Mouse (Mus musculus) liver, adult 2 months (tissue): ENCODE data around the gene Tpo. TPM values are rescaled to one million over a fixed set of nuclear protein-coding genes. Genes with fewer than 3 reads are reported as not detected.

Experiments
- DNase-seq: peaks from one replicate; pipeline ENCODE4 v3.0.0-alpha.2; 2011; ENCODE audit warnings: low read depth, low spot score; ENCODE audit errors: extremely low read depth
- H3K27ac ChIP-seq: fragments of 200-500 bp; replicated peaks from 2 replicates; pipeline ENCODE4 v1.5.1; 2012; ENCODE audit warnings: low read depth, mild to moderate bottlenecking, control low read depth, inconsistent platforms, low read length; ENCODE audit not compliant: insufficient read depth
- H3K27me3 ChIP-seq: fragments of 200-500 bp; 2 replicates; pipeline ENCODE4 v1.6.1; 2012; ENCODE audit warnings: mild to moderate bottlenecking, moderate library complexity, low read length, inconsistent platforms; ENCODE audit not compliant: control insufficient read depth, insufficient read depth
- H3K36me3 ChIP-seq: fragments of 200-500 bp; 2 replicates; pipeline ENCODE4 v1.6.1; 2012; ENCODE audit warnings: low read length, inconsistent platforms; ENCODE audit not compliant: control insufficient read depth, insufficient read depth
- H3K4me1 ChIP-seq: fragments of 200-500 bp; 2 replicates; pipeline ENCODE4 v1.6.1; 2011; ENCODE audit warnings: low read length; ENCODE audit not compliant: control insufficient read depth, insufficient read depth
- H3K4me3 ChIP-seq: fragments of 200-500 bp; 2 replicates; pipeline ENCODE4 v1.5.1; 2011; ENCODE audit warnings: low read depth, mild to moderate bottlenecking, control low read depth, low read length, moderate library complexity; ENCODE audit not compliant: insufficient read depth
- H3K79me2 ChIP-seq: fragments of 200-500 bp; 2 replicates; pipeline ENCODE4 v1.6.1; 2012; ENCODE audit warnings: inconsistent platforms, mild to moderate bottlenecking, low read length, moderate library complexity; ENCODE audit not compliant: control insufficient read depth, insufficient read depth
- H3K9ac ChIP-seq: fragments of 200-500 bp; 2 replicates; pipeline ENCODE4 v1.6.1; 2012; ENCODE audit warnings: low read depth, mild to moderate bottlenecking, control low read depth, inconsistent platforms, low read length
- CTCF ChIP-seq: fragments of 200-500 bp; IDR thresholded peaks from 2 replicates; pipeline ENCODE4 v1.5.1; 2011; ENCODE audit warnings: low read depth, low read length, control low read depth
- POLR2A ChIP-seq: fragments of 200-500 bp; IDR thresholded peaks from 2 replicates; pipeline ENCODE4 v1.6.1; 2011; ENCODE audit warnings: low read length, control low read depth; ENCODE audit not compliant: insufficient read depth; ENCODE audit errors: extremely low read depth
- WGBS: fragments of 180-500 bp; shearing (Covaris S2); methylation state at CpG from one replicate; pipeline ENCODE4 v1.1.7; 2018; 5-methylcytosine and 5-hydroxymethylcytosine counted together
- polyA plus RNA-seq: library from polyadenylated mRNA; depleted of rRNA; stranded (reverse); fragments of >200 nt; gene quantifications from 2 replicates; pipeline ENCODE4 v1.2.3, GENCODE M21; 2012
- total RNA-seq: library from RNA; depleted of rRNA; stranded (reverse); fragments of >200 nt; gene quantifications from 2 replicates; pipeline ENCODE4 v1.2.3, GENCODE M21; 2014

Tpo gene
- total and polyA plus RNA-seq, 2 experiments = not detected

- Histone ChIP-seq H3K27ac (no peak overlapping the region), H3K36me3 (no peaks in the 10 kb centered on the region), H3K79me2 (no peaks in the 10 kb centered on the region), H3K27me3 (no peaks in the 10 kb centered on the region), H3K9ac (no peak overlapping the region), H3K4me1 (no peaks in the 10 kb centered on the region; the same call in 1 of the 2 replicates), H3K4me3 (no peak overlapping the region)
- no peak for TF ChIP-seq POLR2A
- no peak for TF ChIP-seq CTCF
- DNase-seq = no peak
- 68% methylated on average over 2 of the region's 2 CpGs for WGBS
These were observed 108.1 kb downstream of the Tpo start for GRCm38 (mm10) chr12:30024264-30024825.

- no peaks in the 10 kb centered on the region for H3K27me3 ChIP-seq
- 18% methylated on average over 3 of the region's 3 CpGs for WGBS
- no peaks in the 10 kb centered on the region; the same call in 1 of the 2 replicates for H3K4me1 ChIP-seq
- TF ChIP-seq CTCF (no peak), POLR2A (no peak)
- H3K4me3 ChIP-seq = no peak overlapping the region
- peak; percentile 81 for DNase-seq
- no peaks in the 10 kb centered on the region for H3K36me3 ChIP-seq
- H3K79me2 ChIP-seq = no peaks in the 10 kb centered on the region
- no peak overlapping the region for H3K9ac ChIP-seq
- H3K27ac ChIP-seq = no peak overlapping the region
These were observed 108.9 kb downstream of the Tpo start for GRCm38 (mm10) chr12:30023491-30023890.

GRCm38 (mm10) chr12:30020447-30020846 is 112.0 kb downstream of the Tpo start:
- no peaks in the 10 kb centered on the region for H3K36me3 ChIP-seq
- no peaks in the 10 kb centered on the region for H3K27me3 ChIP-seq
- no peak for TF ChIP-seq CTCF
- H3K27ac ChIP-seq = no peak overlapping the region
- H3K79me2 ChIP-seq = no peaks in the 10 kb centered on the region
- H3K4me1 ChIP-seq = no peaks in the 10 kb centered on the region; the same call in 1 of the 2 replicates
- no peak overlapping the region for H3K9ac ChIP-seq
- DNase-seq = no peak
- no peak overlapping the region for H3K4me3 ChIP-seq

DNA sequence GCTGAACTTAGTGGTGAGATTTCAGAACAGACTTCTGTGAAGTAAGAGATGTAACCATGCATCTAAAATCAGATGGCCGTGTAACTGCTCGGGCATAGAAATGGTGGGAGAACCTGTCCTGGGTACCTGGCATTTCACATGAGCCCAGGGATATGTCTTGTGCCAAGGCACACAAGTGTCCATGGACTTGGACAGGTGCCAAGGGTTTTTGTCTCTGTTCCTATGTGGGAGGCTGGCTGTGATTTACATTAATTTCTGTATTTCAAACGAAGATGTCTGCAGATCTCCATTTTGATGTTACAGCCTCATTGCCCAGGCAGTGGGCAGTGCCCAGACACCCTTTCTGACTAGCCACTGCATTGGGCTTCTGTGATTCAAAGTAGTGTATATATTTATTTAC is 115.3 kb downstream of the Tpo start:
- H3K9ac ChIP-seq = no peak overlapping the region

DNA sequence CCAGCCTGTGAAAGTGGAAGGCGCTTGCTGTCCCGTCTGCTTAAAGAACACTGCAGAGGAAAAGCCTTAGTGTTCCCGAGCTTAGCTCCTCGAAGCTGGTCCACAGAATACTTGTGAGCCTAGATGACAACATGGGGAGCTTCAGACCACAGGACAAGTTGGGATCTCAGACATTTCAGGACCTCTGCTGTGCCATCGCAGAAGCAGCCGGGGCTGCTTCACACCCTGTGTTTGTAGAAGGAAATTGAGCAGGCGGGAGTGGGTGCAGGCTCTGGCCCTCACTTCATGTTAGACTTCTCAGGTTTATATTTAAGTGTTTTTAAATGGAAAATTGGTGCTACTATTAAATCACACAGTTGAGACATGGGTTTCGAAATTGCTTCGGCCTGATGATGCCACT is 116.9 kb downstream of the Tpo start:
- no peak for DNase-seq
- Histone ChIP-seq H3K79me2 (no peaks in the 10 kb centered on the region), H3K4me1 (no peaks in the 10 kb centered on the region), H3K36me3 (no peaks in the 10 kb centered on the region), H3K27ac (no peak overlapping the region), H3K9ac (no peak overlapping the region), H3K4me3 (no peak overlapping the region), H3K27me3 (no peaks in the 10 kb centered on the region)
- 88% methylated on average over 9 of the region's 9 CpGs for WGBS
- TF ChIP-seq CTCF (no peak), POLR2A (no peak)

More for the DNA sequence above, 115.3 kb downstream of the Tpo start:
- Histone ChIP-seq H3K36me3 (no peaks in the 10 kb centered on the region), H3K79me2 (no peaks in the 10 kb centered on the region), H3K27me3 (no peaks in the 10 kb centered on the region), H3K4me1 (no peaks in the 10 kb centered on the region), H3K27ac (no peak overlapping the region), H3K4me3 (no peak overlapping the region)
- no peak for DNase-seq
- no peak for TF ChIP-seq CTCF
- TF ChIP-seq POLR2A = no peak
- WGBS = 88% methylated on average over 3 of the region's 3 CpGs

DNA sequence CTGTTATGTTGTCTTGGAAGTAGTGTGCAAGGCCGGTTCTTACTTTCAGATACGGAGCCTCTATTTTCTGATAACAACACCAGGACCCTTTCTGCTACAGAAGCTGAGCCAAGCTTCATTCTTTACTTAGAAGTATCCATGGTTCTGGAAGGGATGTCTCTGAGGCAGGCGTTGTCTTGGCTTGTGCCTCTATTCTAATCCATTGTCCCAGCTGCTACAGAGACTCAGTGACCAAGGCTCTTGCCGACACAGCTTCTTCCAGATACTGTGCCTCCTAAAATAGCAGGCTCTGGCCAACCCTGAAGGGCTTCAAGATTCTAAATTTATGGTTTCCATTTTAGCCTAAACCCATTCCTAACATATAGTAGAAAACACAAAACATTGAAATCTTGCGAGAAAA is 123.7 kb downstream of the Tpo start:
- Histone ChIP-seq H3K4me1 (no peaks in the 10 kb centered on the region), H3K4me3 (no peak overlapping the region), H3K27me3 (no peaks in the 10 kb centered on the region), H3K36me3 (no peaks in the 10 kb centered on the region), H3K79me2 (no peaks in the 10 kb centered on the region), H3K9ac (no peak overlapping the region), H3K27ac (no peak overlapping the region)
- no peak for TF ChIP-seq CTCF
- TF ChIP-seq POLR2A = no peak
- WGBS = 82% methylated on average over 5 of the region's 5 CpGs
- DNase-seq = no peak
